Mouse (Mus musculus) large intestine, adult 2 months (tissue): Measurements from ENCODE around the gene Rnf215. TPM values are rescaled to one million over a fixed set of nuclear protein-coding genes. Genes with fewer than 3 reads are reported as not detected.
"Not testable (repeated sequence)": the region's sequence is repeated elsewhere in the genome, so short reads cannot be mapped to it uniquely, and the experiment has no call there.

Source experiments
- DNase-seq: peaks from one replicate; pipeline ENCODE4 v3.0.0-alpha.2; 2012; ENCODE audit warnings: low read depth, low spot score
- WGBS: fragments of 180-500 bp; shearing (Covaris S2); methylation state at CpG from one replicate; pipeline ENCODE4 v1.1.7; 2018; 5-methylcytosine and 5-hydroxymethylcytosine counted together
- polyA plus RNA-seq: library from polyadenylated mRNA; depleted of rRNA; stranded (reverse); fragments of >200 nt; gene quantifications from 2 replicates; pipeline ENCODE4 v1.2.3, GENCODE M21; 2012; rRNA removed

The Rnf215 gene
- 16.1 and 16.4 TPM in 2 replicates for polyA plus RNA-seq

DNA sequence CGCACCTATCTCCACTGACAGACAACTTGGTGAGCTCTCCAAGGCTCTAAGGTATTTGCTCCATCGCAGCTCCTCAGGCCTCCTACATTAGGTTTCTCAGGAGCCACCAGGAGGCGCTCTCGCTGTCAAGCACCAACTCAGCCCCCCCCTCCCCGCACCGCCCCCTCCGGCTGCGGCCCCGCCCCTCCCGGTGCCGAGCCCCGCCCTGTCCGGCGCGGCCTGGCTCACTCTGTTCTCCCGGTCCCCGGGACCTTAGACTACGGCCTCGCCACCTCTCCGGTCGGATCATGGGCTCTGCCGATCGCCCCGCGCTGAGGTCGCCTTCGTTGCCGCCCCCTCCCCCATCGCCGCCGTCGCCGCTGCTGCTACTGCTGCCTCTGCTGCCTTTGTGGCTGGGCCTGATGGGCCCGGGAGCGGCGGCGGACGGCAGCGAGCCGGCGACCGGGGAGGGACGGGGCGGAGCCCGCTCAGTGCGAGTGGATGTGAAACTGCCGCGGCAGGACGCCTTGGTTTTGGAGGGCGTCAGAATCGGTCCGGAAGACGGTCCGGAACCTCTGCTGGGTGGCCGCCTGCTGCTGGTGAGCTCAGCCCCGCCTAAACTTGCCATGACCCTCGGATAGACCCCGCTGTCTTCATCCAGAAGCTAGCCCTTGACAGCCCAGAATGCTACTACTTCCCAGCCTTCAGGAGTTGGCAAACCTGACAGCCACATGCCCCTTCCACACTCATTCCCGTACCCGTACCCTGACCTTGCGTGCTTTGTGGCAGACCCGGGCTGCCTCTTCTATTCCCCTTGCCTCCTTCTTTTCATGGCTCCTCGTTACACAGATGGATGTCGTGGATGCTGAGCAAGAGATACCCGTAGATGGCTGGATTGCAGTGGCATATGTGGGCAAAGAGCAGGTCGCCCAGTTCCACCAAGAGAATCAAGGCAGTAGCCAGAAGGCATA is at the start of gene Rnf215:
Gene Rnf215 (plus strand): TSS at position 217 of the 950 bp plus-strand sequence.
- 1% methylated on average over 66 of the region's 66 CpGs for WGBS

DNA sequence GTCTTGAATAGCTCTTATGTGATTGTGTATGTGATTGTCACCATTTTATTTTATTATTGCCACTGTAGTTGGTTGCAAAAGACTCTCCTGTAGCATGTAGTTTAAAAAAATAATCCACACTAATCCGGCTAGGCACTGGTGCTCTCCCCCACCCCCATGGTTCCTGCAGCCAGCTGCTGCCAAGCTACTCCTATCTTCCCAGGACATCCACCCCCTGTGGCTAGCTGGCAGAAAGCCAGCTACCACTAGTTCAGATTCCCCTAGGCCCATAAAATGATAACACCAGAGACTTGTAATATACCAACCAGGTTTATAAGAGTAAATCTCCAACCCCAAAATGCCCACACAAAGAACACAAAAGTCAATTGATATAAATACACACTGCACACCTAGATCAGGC is 48.8 kb upstream of the Rnf215 start:
- no peak for DNase-seq
- WGBS = 27% methylated on average over 1 of the region's 1 CpGs

More for the DNA sequence above, at the start of gene Rnf215:
- DNase-seq = peak; percentile 80

DNA sequence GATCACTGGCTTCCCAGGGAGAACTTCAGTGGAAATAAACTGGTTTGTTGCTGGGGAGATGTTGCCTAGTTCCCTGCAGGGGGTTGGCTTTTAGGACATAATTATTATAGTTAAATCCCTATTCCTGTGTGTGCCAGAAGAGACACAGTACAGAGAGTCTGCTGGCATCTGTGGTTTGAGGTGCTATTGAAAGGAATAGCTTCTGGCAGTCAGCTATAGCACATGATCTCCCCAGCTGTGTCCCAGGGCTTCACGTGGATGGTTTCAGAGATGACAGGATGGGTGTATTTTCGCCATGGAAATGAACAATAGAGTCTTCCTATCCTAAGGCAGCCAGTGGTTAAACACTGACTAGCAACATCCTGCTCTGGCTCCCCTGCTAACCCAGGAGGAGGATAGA is 47.7 kb upstream of the Rnf215 start:
- WGBS = 52% methylated on average over 2 of the region's 2 CpGs
- DNase-seq = no peak

DNA sequence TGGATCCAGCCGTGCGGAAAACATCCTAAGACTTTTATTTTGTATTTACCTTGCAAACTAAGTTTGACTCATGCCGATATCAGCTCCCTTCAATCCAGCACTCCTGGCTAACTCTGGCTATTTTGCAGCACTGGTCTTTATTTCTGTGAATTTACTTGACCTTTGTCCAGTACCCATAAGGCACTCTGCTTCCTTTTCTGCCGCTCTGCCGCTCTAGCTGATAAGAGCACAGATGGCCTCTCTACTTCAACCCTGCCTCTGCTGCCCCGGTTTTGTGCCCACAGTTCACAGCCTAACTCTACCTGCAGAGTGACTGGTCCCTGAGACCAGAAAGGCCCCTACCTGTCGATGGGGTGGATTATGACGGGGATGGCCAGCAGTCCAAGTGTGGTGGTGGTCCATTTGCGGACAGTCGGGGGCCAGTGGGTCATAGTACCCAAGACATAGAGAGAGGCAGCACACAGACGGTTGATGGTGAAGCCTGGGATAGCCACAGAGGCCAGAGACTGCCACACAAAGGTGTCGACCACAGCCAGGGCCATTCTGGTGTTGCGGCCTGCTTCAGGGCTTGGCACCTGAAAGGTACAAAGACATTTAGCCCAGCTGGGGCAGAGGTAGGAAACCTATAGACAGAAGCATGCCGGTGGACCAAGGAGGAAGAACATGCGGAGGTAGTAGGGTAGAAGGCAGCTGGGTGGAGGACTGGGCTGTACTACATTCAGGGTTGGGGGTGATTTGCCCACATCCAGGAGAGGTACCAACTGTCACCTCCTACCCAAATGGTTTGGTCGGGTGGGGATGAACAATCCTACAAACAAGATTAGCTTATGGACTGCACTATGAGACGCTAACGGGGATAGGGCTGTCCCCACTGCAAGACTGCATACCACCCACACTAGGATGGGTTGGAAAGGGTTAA is 41.3 kb upstream of the Rnf215 start:
- DNase-seq = no peak
- 51% methylated on average over 18 of the region's 18 CpGs for WGBS

DNA sequence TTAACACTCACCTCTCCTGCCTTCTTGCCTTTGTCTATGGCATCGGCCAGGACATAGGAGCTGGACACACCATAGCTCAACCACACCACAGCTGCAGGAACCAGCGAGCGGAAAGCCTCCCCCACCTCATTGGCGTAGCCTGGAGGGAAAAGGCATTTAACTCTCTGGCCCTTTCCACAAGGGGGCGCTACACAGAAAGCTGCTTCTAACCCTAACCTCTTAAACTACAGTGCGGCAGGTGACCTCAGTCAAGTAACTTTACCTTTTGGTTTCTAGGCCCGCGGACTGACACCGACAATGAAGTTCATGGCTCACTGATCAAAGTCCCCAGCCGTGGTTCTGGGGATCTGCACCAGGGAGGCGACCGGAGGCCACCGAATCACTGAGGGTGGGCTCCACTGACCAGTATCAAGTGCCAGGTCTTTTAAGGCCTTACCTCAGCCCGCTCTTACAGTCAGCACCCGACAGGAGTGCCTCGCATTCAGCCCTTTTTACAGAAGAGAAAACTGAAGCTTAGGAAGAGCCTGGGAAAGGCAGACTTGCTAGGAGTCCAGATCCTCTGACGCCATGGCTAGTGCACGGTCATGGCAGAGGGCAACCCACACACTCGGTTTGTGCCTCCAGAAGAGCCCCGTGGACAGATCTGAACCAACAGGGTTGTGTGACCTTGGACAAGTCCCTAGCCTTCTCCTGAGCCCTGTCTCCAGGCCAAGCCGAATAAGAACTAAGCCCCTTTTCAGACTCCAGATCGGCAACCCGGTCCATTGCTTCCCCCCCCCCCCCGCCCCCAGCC is 40.4 kb upstream of the Rnf215 start:
- peak; percentile 86 for DNase-seq
- WGBS = 5% methylated on average over 24 of the region's 24 CpGs

DNA sequence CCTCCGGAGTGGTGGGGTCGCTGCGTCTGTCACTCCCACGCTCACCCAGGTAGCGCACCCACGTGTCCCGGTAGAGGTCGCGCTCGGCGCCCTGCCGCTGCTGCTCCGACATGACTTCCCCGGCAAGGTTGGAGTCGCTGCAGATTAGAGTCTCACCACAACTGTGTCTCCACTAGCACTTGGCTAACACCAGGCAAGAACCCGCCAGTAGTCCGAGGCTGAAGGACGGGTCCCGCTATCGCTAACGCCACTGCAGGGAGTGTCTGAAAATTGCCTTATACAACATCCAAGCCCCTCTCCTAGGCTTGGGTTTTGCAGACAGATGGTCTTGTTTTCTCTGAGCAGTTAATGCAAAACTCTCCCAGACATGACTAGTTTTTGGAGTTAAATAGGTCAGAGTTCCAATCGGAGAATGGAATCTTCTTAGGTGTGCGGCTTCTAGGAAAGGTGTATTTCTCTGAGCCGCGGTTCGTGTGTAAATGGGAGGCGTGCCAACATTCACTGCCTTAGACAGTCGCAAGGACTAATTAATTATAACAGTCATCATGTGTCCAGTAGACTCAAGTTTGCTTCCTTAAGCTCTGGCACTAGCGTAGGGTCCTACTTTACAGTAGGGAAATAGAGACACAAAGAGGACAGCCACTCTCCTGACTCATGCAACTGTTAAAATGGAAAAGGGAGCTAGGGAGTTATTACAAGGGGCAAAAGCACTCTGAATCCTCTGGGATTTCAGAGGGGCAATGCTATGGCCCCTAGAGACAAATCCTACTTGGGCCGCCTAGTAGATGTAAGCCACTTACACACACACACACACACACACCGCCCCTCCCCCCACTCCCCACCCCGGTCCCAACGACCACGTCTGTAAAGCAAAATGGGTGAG is 39.6 kb upstream of the Rnf215 start, which contains the start of gene Mtfp1:
Gene Mtfp1 (minus strand): TSS at position 275 of the 883 bp plus-strand sequence.
- DNase-seq = no peak
- WGBS = 4% methylated on average over 34 of the region's 34 CpGs

DNA sequence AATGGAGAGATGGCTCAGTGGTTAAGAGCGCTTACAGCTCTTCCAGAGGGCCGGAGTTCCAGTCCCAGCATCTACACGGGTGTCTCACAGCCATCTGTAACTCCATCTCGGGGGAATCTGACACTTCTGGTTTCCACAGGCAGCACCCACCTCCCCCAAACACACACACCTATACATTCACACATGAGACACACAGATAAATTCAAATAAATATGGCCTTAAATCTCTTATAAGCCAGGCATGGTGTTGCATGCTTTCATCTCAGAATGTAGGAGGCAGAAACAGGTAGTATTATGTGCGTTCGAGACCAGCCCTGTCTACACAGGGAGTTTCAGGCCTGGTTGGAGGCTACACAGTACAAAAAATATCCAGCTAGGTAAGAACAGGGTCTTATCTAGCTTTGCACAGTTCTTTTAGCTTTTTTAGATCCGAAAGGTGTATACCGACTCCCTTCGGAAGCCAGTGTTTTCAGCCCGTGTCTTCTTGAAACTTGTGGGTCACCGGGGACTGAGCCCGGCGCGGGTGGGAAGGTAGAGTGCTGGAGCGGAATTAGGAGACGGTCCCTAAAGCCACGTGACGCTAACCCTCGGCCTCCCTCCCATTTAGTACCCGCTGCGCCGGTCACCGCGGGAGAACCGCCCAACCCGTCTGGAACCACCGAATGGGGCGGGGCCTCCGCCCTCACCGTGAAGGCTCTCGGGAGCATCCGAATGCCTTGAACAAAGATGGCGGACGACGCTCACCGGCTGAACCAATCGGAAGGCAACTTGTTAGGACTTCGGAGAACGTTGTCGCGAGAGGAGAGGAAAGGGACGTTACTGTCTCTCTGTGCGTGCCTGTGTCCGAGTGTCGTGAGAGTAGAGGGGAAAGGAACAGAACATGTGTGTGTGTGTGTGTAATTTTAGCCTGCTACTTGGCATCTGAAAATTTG is 38.7 kb upstream of the Rnf215 start:
- DNase-seq = peak; percentile 97
- WGBS = 2% methylated on average over 45 of the region's 45 CpGs

DNA sequence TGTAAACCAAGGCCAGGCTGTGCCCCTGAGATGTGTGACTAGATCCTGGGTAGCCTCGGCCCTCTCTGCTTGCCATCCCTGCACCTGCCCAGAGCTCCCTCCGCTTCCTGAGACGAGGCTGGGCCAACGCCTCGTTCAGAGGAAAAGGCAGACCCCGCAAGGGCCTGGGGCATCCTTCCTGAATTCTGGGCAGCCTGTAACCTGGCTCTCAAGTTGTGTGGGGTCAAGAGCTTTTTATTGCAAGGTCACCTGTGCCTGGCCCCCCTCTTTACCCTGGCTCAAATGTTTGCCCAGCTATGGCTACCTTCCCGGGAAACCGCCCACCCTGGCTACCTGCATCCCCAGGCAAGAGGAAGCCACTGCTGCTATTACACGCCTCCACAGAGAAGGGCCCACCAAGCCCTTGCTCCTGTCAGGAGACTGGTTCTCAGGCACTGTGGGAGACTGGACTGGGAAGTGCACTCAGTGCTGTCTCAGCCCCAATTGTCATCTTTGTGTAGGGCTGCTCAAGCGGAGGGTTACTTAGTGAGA is 37.8 kb upstream of the Rnf215 start:
- DNase-seq = no peak
- WGBS = 22% methylated on average over 10 of the region's 10 CpGs

DNA sequence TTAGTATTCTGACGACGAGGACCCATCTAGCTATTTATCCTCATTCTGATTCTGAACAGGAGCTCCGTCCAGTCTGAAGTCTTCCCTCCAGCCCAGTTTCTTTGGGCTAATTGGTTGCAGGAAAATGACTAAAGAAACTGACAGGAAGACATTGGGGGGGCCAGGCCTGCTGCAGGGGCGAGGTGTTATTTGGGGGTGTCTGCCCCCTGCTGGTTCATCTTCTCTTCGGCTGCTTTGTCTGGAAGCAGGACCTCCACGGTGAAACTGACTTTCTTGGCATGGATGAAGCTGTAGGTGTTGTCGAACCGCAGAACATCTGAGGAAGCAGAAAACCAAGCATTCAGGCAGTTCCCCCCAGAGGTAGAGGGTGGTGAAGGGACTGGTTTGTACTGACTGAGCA is 36.9 kb upstream of the Rnf215 start:
- no peak for DNase-seq
- WGBS = 68% methylated on average over 8 of the region's 8 CpGs

DNA sequence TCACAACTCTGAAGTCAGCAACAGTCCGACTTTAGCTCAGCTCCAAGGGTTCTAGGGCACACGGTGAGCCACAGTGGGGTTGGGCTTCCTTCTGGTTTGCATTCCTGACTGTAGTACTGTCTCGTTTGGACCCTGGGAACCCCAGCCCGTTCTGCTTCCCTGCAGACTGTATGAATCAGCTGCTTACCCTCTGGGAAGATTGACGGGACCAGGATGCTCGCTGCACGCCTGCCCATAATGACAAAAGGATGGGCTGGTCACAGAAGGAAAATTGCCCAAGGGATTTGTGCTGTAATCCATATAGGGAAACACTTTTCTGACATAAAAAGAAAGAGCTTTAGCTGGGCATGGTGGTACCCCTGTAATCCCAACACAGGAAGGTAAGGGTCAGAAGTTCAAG is 36.2 kb upstream of the Rnf215 start:
- no peak for DNase-seq
- 74% methylated on average over 7 of the region's 7 CpGs for WGBS

DNA sequence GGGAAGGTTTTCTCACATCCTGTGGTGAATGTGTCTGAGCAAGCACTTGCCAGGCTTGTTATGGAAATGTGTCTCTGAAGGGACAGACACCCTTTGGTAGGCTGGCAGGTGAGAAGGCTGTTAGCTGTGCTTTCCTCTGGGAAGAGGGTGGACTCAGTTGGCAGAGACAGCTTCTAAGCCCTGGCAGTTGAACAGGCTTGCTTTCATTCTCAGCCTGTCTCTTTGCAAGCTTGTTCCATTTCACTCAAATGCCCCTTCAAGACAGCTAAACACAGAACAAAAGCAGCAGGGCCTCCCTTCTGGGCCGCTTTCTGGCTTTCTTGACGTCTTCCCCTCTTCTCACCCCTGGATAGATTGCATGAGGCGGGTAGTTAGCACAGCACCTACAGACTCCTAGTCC is 35.6 kb upstream of the Rnf215 start:
- DNase-seq = no peak
- WGBS = 78% methylated on average over 3 of the region's 3 CpGs

DNA sequence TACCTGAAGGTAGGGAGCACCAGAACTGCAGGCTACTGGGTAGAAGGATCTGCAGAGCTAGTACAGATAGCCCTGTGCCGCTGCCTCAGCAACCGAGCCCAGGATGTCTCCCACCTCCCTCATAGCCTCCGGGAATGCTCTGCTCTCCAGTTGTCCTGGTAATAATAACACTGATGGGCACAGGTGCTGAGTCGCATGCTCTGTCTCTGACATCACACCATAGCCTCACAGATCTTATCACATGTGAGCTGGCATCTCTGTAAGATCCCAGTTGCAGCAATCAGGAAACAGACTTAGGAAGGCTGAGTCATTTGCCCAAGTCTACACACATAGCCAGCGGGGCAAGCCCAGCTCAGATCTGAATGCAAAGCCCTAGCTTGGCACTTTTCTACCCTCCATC is 33.2 kb upstream of the Rnf215 start:
- DNase-seq = no peak
- 71% methylated on average over 5 of the region's 5 CpGs for WGBS

DNA sequence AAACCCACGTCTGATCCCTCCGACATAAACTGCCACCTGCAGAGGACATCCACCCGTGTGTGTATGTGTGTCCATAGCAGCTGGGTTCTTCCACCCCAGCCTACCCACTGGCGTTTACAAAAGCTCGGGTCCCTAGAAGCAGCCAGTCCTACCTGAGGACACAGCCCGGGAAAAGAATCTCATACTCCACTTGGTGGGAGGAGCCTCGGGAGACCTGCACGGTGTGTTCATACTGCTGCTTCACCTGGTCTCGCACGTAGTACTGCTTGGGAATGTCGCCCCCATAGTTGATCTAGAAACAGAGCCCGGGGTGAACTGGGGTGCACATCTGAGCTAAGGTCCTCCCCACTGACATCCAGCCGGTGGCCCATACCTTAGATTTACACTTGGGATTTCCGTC is 31.5 kb upstream of the Rnf215 start:
- no peak for DNase-seq
- WGBS = 71% methylated on average over 14 of the region's 14 CpGs

DNA sequence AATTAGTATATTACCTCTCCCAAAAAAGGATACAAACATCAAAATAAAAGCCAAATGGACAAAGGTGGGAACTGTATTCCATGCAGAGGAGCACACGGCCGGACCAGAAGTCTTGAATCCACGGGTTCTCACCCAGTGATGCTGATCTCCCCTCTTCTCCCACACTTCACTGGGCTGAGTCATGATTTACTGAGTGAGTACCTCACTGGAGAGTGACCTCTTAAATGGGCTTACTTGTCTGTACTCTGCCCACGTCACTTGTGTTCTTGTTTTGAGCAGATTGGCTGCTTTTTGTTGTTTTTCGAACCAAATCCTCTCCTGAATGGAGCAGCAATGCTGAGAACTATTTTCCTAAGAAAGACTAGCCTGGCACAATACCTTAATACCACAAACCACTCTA is 30.0 kb upstream of the Rnf215 start:
- DNase-seq = no peak
- 87% methylated on average over 5 of the region's 5 CpGs for WGBS

DNA sequence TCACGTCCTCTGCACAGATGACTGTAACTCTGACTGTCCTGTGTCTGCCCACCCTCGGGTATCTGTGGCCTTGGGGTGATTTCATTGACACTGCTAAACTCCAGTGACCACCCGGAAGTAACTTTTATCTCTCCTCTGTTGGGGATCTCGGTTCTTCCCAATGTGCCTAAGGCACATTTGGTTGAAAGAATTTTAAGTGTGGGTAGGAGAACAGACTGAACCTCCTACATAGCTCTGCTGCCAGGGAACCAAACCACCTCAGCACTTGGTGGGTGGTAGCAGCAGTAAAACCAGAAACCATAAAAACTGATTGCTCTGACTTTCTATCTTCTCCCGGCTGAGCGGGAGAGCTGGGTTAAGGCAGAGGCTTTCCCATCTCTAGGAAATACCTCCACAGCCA is 29.6 kb upstream of the Rnf215 start:
- DNase-seq = no peak
- 39% methylated on average over 6 of the region's 6 CpGs for WGBS

DNA sequence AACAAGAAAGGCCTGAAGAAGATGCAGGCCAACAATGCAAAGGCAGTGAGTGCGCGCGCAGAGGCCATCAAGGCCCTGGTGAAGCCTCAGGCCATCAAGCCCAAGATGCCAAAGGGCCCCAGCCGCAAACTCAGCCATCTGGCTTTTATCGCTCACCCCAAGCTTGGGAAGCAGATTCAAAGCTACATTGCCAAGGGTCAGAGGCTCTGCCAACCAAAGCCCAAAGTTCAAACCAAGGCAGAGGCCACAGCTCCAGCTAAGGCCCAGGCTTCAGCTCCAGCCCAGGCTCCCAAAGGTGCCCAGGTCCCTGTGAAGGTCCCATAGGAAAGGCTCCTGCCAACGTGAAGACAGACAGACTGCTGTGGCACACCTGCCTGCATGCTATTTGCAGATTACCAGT is 27.1 kb upstream of the Rnf215 start:
- not testable (repeated sequence) for DNase-seq

DNA sequence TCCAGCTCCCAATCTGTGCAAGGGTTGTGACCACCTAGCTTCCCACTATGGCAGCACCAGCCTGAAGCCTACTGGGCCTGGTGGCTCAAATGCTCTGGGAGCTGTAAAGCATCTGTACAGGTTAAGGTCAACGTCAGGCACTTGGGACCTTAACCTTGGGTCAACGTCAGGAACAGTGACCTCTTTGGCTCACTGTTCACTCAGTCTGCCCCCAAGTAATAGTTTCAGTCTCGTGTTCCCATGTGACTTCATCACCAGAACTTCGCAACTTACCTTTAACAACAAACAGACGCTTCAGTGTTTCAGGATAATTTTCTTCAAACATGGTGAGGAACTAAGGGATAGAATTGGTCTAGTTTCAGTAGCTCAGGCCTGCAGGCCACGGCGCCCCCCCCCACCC is 26.3 kb upstream of the Rnf215 start:
- no peak for DNase-seq
- WGBS = 80% methylated on average over 7 of the region's 7 CpGs

More for the DNA sequence above, 27.1 kb upstream of the Rnf215 start:
- 87% methylated on average over 6 of the region's 6 CpGs for WGBS
